Mouse (Mus musculus): Measurements from ENCODE around the gene Arhgef18. TPM values are rescaled to one million over a fixed set of nuclear protein-coding genes. Genes with fewer than 3 reads are reported as not detected.

The Arhgef18 gene
- 14.0 and 15.3 TPM in 2 replicates for polyA plus RNA-seq (2016; fragmentation: Nextera tagmentation; extraction: Ambion mirVana)

DNA sequence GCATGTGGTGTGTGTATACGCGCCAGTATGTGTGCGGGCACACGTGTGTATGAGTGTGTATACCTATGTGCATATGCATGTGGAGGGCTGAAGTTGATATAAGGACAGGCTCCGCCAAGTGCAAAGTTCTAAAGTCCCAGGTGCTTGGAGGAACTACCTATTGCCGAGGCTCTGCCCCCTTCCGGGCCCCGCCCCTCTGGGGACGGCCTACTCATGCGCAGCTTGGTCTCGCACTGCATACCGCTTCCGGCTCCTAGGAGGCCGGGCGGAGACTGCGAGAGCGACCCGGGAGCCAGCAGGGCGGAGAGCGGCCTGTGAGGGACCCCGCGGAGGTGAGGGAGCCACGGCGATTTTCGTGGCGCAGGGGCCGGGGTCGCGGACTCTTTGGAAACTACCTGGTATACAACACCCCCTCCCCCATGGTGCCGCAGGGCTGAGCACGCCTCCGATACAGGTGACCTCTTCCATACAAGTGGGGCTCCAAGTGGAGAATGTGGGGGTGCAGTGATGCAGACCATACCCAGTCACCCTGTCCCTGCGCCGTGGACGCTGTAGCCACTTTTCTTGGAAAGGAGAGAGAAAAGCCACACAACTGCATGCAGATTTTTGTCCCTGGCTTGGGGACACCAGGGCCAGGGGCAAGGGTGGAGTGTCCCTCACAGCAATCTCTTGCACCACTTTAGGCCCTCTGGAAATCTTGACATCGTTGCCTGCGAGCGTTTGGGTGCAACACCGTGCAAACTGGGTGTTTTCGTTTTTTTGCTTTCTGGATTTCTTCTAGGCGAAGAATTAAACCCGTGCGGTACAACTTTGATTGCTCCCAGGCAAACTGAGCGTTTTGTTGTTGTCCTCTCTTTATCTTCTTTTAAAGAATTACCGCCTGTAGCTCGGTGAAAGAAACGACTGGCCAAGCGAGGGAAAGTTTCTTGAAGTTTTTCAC, at the start of gene Arhgef18:
Gene Arhgef18, plus strand, starts transcription at position 236 of the 940 bp plus-strand sequence.
- no peaks in the 10 kb centered on the region for H3K9me3 ChIP-seq
- peak within 1 kb of the TSS; percentile 86 for H3K4me2 ChIP-seq (replicated peaks)
- no peaks in the 10 kb centered on the region for H3K36me3 ChIP-seq
- H3K27ac ChIP-seq (replicated peaks): no peak within 1 kb of the TSS; the same call in 1 of the 2 replicates
- peak within 1 kb of the TSS; percentile 79 for H3K9ac ChIP-seq (replicated peaks)
- peak; percentile 97 for ATAC-seq (ENCODE audit: low FRiP score, low read depth)
- H3K4me3 ChIP-seq: peak within 1 kb of the TSS; percentile 81
- H3K27me3 ChIP-seq: no peaks in the 10 kb centered on the region
- peaks cover 30% of the 10 kb centered on the region for H3K4me1 ChIP-seq
- under 1% methylated on average over 48 of the region's 48 CpGs for WGBS

DNA sequence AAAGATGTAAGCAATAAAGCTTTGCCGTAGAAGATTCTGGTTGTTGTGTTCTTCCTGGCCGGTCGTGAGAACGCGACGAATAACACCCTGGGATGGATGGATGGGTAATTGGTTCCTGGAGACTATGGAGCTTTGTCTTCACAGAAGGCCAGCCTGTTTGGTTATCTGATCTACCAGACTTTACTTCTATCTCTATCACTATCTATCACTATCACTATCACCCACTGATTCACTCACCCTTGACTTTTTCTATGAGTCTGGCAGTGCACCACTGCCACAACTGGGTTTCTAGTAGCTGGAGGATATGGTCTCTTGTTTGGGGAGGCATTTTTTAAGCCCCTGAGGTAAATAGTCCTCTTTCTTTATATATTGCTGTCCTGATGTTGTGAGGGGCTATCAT, 47.5 kb upstream of the Arhgef18 start:
- no peak overlapping the region for H3K4me3 ChIP-seq
- no peaks in the 10 kb centered on the region for H3K9me3 ChIP-seq
- H3K9ac ChIP-seq (replicated peaks): no peak overlapping the region
- WGBS: 96% methylated on average over 6 of the region's 6 CpGs
- ATAC-seq (ENCODE audit: low FRiP score, low read depth): no peak
- no peaks in the 10 kb centered on the region for H3K27me3 ChIP-seq
- no peak overlapping the region for H3K27ac ChIP-seq (replicated peaks)
- H3K4me2 ChIP-seq (replicated peaks): no peak overlapping the region
- no peaks in the 10 kb centered on the region for H3K36me3 ChIP-seq
- no peaks in the 10 kb centered on the region for H3K4me1 ChIP-seq

DNA sequence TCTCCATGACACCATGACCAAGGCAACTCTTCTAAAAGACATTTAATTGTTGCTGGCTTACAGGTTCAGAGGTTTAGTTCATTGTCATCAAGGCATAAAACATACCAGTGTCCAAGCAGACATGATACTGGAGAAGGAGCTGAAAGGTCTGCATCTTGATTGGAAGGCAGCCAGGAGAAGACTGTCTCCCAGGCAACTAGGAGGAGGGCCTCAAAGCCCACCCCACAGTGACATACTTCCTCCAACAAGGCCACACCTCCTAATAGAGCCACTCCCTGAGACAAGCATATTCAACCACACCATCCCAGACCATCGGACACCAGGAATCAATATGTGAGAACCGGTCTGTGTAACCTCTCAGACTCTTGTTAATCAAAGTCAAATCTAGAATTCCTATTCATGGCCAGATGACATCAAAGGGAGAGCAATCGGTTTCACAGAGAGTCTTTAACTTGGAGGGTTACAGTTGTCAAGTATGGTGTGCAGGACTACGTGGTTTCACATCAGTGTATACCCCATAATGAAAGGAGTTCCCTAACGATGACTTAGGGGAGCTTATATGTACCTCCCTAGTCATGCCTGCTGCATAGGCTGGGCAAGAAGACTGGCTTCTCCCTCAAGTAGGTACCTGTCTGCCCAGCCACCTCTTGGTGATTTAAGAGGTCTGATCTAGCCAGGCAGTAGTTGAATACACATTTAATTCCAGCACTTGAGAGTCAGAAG, 46.0 kb upstream of the Arhgef18 start:
- no peak overlapping the region for H3K4me3 ChIP-seq
- H3K9me3 ChIP-seq: no peaks in the 10 kb centered on the region
- H3K36me3 ChIP-seq: no peaks in the 10 kb centered on the region
- 83% methylated on average over 5 of the region's 5 CpGs for WGBS
- no peak overlapping the region for H3K27ac ChIP-seq (replicated peaks)
- H3K27me3 ChIP-seq: no peaks in the 10 kb centered on the region
- H3K9ac ChIP-seq (replicated peaks): no peak overlapping the region
- no peak overlapping the region for H3K4me2 ChIP-seq (replicated peaks)
- no peak for ATAC-seq (ENCODE audit: low FRiP score, low read depth)
- H3K4me1 ChIP-seq: no peaks in the 10 kb centered on the region

- no peak overlapping the region for H3K27ac ChIP-seq (replicated peaks)
- H3K4me2 ChIP-seq (replicated peaks): no peak overlapping the region
- no peak overlapping the region for H3K9ac ChIP-seq (replicated peaks)
- ATAC-seq (ENCODE audit: low FRiP score, low read depth): no peak
- 60% methylated on average over 13 of the region's 13 CpGs for WGBS
- H3K9me3 ChIP-seq: no peaks in the 10 kb centered on the region
- H3K36me3 ChIP-seq: no peaks in the 10 kb centered on the region
- no peak overlapping the region for H3K4me3 ChIP-seq
- no peaks in the 10 kb centered on the region for H3K4me1 ChIP-seq
- no peaks in the 10 kb centered on the region for H3K27me3 ChIP-seq
These were observed 44.5 kb upstream of the Arhgef18 start for GRCm38 (mm10) chr8:3348142-3348823.

DNA sequence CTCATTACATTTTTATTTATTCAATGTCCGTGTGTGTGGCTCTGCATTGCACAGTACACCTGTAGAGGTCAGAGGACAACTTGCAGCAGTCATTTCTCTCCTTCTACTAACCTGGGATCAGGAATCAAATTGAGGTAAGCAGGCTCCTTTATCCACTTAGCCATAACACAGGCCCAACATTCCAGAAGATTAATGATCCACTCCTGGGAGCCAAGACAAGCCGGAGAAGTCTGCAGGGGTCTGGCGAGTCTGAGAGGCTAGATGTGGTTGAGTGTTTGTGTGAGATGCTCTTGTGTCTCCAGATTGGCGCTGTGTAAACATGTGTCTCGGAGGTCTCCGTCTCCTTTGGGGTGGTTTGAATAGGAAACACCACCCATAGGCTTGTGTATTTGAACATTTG, 42.1 kb upstream of the Arhgef18 start:
- H3K4me1 ChIP-seq: no peaks in the 10 kb centered on the region
- H3K9me3 ChIP-seq: no peaks in the 10 kb centered on the region
- WGBS: 74% methylated on average over 6 of the region's 6 CpGs
- no peak overlapping the region for H3K27ac ChIP-seq (replicated peaks)
- no peaks in the 10 kb centered on the region for H3K27me3 ChIP-seq
- H3K36me3 ChIP-seq: no peaks in the 10 kb centered on the region
- no peak overlapping the region for H3K4me2 ChIP-seq (replicated peaks)
- H3K9ac ChIP-seq (replicated peaks): no peak overlapping the region
- ATAC-seq (ENCODE audit: low FRiP score, low read depth): no peak
- H3K4me3 ChIP-seq: no peak overlapping the region

- Histone ChIP-seq H3K36me3 (no peaks in the 10 kb centered on the region), H3K9me3 (no peaks in the 10 kb centered on the region), H3K4me3 (no peak overlapping the region), H3K4me1 (no peaks in the 10 kb centered on the region), H3K27me3 (no peaks in the 10 kb centered on the region), H3K4me2 (replicated peaks) (no peak overlapping the region), H3K9ac (replicated peaks) (no peak overlapping the region), H3K27ac (replicated peaks) (no peak overlapping the region)
- no peak for ATAC-seq (ENCODE audit: low FRiP score, low read depth)
- 87% methylated on average over 6 of the region's 6 CpGs for WGBS
These were observed 40.1 kb upstream of the Arhgef18 start for GRCm38 (mm10) chr8:3352715-3353114.

DNA sequence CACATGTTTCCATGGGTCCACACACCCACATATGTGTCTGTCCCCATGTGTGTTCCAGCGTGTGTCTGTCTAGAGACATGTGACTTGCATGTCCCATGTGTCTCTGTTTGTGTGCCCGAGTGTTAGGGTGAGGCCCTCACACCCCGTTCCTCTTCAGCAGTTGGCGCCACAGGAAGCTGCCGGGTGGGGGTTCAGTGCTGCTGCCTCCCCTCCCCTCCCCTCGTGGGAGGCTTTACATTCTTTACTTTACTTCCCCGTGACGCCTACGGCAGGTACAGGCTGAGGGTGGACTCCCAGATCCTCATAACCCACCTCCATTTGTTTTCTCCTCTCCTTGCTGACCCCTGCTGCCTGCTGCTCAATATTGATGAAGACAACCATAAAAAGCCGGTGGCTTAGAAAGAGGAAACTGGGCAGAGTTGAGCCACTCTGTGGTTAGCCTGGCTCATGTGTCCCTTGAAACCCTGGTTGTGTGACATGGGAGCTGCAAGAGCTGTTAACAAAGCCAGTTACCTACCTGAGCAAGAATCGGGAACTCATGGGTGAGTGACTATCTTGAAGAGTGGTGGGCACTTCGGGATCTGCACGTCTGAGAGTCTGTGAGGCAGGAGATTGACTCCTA, 39.5 kb upstream of the Arhgef18 start, which contains the start of gene A430078G23Rik:
Gene A430078G23Rik, plus strand, starts transcription at position 227 of the 622 bp plus-strand sequence.
- H3K4me2 ChIP-seq (replicated peaks): no peak within 1 kb of the TSS
- H3K27me3 ChIP-seq: no peaks in the 10 kb centered on the region
- no peak for ATAC-seq (ENCODE audit: low FRiP score, low read depth)
- no peaks in the 10 kb centered on the region for H3K4me1 ChIP-seq
- no peak within 1 kb of the TSS for H3K27ac ChIP-seq (replicated peaks)
- no peak within 1 kb of the TSS for H3K4me3 ChIP-seq
- no peaks in the 10 kb centered on the region for H3K36me3 ChIP-seq
- no peak within 1 kb of the TSS for H3K9ac ChIP-seq (replicated peaks)
- no peaks in the 10 kb centered on the region for H3K9me3 ChIP-seq
- WGBS: 82% methylated on average over 13 of the region's 13 CpGs

- H3K36me3 ChIP-seq: no peaks in the 10 kb centered on the region
- H3K27ac ChIP-seq (replicated peaks): no peak overlapping the region
- no peak for ATAC-seq (ENCODE audit: low FRiP score, low read depth)
- no peak overlapping the region for H3K9ac ChIP-seq (replicated peaks)
- no peaks in the 10 kb centered on the region for H3K27me3 ChIP-seq
- H3K4me1 ChIP-seq: no peaks in the 10 kb centered on the region
- WGBS: 72% methylated on average over 6 of the region's 6 CpGs
- H3K4me3 ChIP-seq: no peak overlapping the region
- H3K4me2 ChIP-seq (replicated peaks): no peak overlapping the region
- no peaks in the 10 kb centered on the region for H3K9me3 ChIP-seq
These were observed 38.9 kb upstream of the Arhgef18 start for GRCm38 (mm10) chr8:3353811-3354442.

GRCm38 (mm10) chr8:3354443-3354812, 38.4 kb upstream of the Arhgef18 start:
- Histone ChIP-seq H3K9me3 (no peaks in the 10 kb centered on the region), H3K36me3 (no peaks in the 10 kb centered on the region), H3K4me3 (no peak overlapping the region), H3K4me2 (replicated peaks) (no peak overlapping the region), H3K4me1 (no peaks in the 10 kb centered on the region), H3K27me3 (no peaks in the 10 kb centered on the region), H3K27ac (replicated peaks) (no peak overlapping the region), H3K9ac (replicated peaks) (no peak overlapping the region)
- 83% methylated on average over 5 of the region's 5 CpGs for WGBS
- ATAC-seq (ENCODE audit: low FRiP score, low read depth): no peak

- Histone ChIP-seq H3K4me3 (no peak overlapping the region), H3K9ac (replicated peaks) (no peak overlapping the region), H3K4me1 (no peaks in the 10 kb centered on the region), H3K9me3 (no peaks in the 10 kb centered on the region), H3K36me3 (no peaks in the 10 kb centered on the region), H3K27me3 (no peaks in the 10 kb centered on the region), H3K27ac (replicated peaks) (no peak overlapping the region), H3K4me2 (replicated peaks) (no peak overlapping the region)
- 81% methylated on average over 6 of the region's 6 CpGs for WGBS
- no peak for ATAC-seq (ENCODE audit: low FRiP score, low read depth)
These were observed 37.2 kb upstream of the Arhgef18 start for GRCm38 (mm10) chr8:3355586-3355985.

DNA sequence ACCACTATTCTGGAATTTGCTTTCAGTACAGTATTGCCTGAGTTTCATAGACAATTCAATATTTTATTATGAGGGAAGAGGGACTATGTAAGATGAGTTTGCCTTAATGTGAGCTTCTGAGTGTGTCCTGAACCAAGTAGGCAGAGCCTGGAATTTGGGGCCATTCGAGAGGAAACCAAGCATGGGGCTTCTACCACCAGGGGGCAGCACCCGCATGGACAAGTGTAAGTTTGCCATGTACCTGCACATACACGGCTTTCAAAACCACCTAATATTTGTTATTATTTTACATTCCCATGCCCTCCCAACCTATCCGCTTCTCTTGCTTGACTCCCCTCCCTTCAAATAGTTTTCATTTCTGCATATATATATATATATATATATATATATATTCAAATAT, 34.7 kb upstream of the Arhgef18 start:
- H3K4me1 ChIP-seq: no peaks in the 10 kb centered on the region

More for the DNA sequence above, 34.7 kb upstream of the Arhgef18 start:
- Histone ChIP-seq H3K9me3 (no peaks in the 10 kb centered on the region), H3K27ac (replicated peaks) (no peak overlapping the region), H3K27me3 (no peaks in the 10 kb centered on the region; the same call in none of the 2 replicates), H3K9ac (replicated peaks) (no peak overlapping the region), H3K36me3 (no peaks in the 10 kb centered on the region), H3K4me3 (no peak overlapping the region), H3K4me2 (replicated peaks) (no peak overlapping the region)
- 10% methylated on average over 4 of the region's 4 CpGs for WGBS
- ATAC-seq (ENCODE audit: low FRiP score, low read depth): peak; percentile 68; the same call in 1 of the 2 replicates

All from midbrain, embryonic 12.5 days (tissue).